Mouse (Mus musculus) ES-E14 (cell line): ENCODE measurements around the gene Nup35. TPM values are rescaled to one million over a fixed set of nuclear protein-coding genes. Genes with fewer than 3 reads are reported as not detected.
A peak's percentile ranks its signal among the peaks of the same experiment; 100 is the strongest.

ENCODE experiments used
- DNase-seq: peaks from one replicate; pipeline ENCODE4 v3.0.0-alpha.2; 2013; ENCODE audit warnings: low read depth, low spot score
- H3K27ac ChIP-seq: 2 replicates; pipeline ENCODE4 v1.5.1; 2012; ENCODE audit warnings: low read depth, mild to moderate bottlenecking, low read length, moderate library complexity, mixed read lengths; ENCODE audit not compliant: poor library complexity, insufficient read depth, severe bottlenecking
- H3K36me3 ChIP-seq: 2 replicates; pipeline ENCODE4 v1.6.1; 2012; ENCODE audit warnings: mild to moderate bottlenecking, low read length, moderate library complexity, mixed read lengths; ENCODE audit not compliant: control insufficient read depth, poor library complexity, insufficient read depth, severe bottlenecking
- H3K4me1 ChIP-seq, 2 experiments: fragments of 150-350 bp in 1 of 2; sonication (generic) in 1 of 2; 2 replicates each; pipeline ENCODE4 v1.6.1; 2012; ENCODE audit warnings: low read length in 2 of 2, mild to moderate bottlenecking in 1 of 2, mixed read lengths in 1 of 2; ENCODE audit not compliant: control insufficient read depth in 2 of 2, insufficient read depth in 2 of 2, poor library complexity in 1 of 2
- H3K4me3 ChIP-seq, 2 experiments: fragments of 150-350 bp in 1 of 2; sonication (generic) in 1 of 2; 2 replicates each; pipeline ENCODE4 v1.5.1; 2012; ENCODE audit warnings: low read length in 2 of 2, low read depth in 1 of 2, mild to moderate bottlenecking in 1 of 2, mixed read lengths in 1 of 2; ENCODE audit not compliant: insufficient read depth in 1 of 2, poor library complexity in 1 of 2, severe bottlenecking in 1 of 2
- H3K9ac ChIP-seq: 2 replicates; pipeline ENCODE4 v1.6.1; 2012; ENCODE audit warnings: low read depth, mild to moderate bottlenecking, low read length, mixed read lengths; ENCODE audit not compliant: poor library complexity, insufficient read depth, severe bottlenecking
- H3K9me3 ChIP-seq: fragments of 150-350 bp; sonication (generic); 2 replicates; pipeline ENCODE4 v1.6.1; 2012; ENCODE audit warnings: low read depth, mild to moderate bottlenecking, low read length; ENCODE audit not compliant: control insufficient read depth, insufficient read depth
- CHD2 ChIP-seq: IDR thresholded peaks from 2 replicates; pipeline ENCODE4 v1.6.1; 2014; ENCODE audit warnings: mild to moderate bottlenecking, low read depth, low read length, inconsistent platforms
- HCFC1 ChIP-seq: IDR thresholded peaks from 2 replicates; pipeline ENCODE4 v1.6.1; 2012; ENCODE audit warnings: low read length, inconsistent platforms, borderline replicate concordance; ENCODE audit not compliant: insufficient read depth
- MAFK ChIP-seq: IDR thresholded peaks from 2 replicates; pipeline ENCODE4 v1.6.1; 2014; ENCODE audit warnings: mild to moderate bottlenecking, low read depth, low read length, inconsistent platforms; ENCODE audit not compliant: insufficient read depth
- ZC3H11A ChIP-seq: IDR thresholded peaks from 2 replicates; pipeline ENCODE4 v1.6.1; 2012; ENCODE audit warnings: low read depth, mild to moderate bottlenecking, inconsistent platforms, low read length, borderline replicate concordance
- ZNF384 ChIP-seq: IDR thresholded peaks from 2 replicates; pipeline ENCODE4 v1.6.1; 2012; ENCODE audit warnings: low read depth, low read length, inconsistent platforms
- in situ Hi-C, 2 experiments: fragments of 600-800 bp; cut with MboI; formaldehyde crosslinking; loops; one replicate each; pipeline ENCODE4 v1.15.1; 2025; ENCODE audit warnings: low sequenced_read_pairs in 2 of 2, inconsistent platforms in 1 of 2; ENCODE audit not compliant: unreplicated experiment in 2 of 2
- total RNA-seq: library from RNA; depleted of rRNA; stranded (reverse); fragments of 300-350 nt; gene quantifications from 2 replicates; pipeline ENCODE4 v1.2.3, GENCODE M21; 2012; rRNA removed

The Nup35 gene
- total RNA-seq, 1 experiment: 55.8 TPM

DNA sequence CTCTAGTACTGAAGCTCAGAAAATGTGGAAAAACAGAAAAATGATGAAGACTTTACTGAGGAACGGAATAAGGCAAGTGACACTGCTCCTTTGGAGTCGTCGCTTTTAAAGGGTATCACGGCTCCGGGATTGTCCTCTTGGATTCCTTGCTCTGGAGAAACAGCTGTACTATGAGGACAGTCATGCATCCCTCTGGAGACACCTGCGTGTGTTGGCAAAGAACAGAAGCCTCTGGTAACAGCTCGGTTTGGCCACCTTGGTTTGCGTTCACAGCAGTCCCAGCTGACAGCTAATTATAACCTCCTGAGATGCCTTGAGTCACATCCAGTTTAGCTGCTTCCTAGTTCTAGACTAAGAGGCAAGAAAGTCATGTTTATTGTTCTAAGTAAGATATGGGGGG, 61.8 kb downstream of the Nup35 start:
- Histone ChIP-seq H3K9ac (no peak overlapping the region), H3K4me3 (no peak overlapping the region), H3K27ac (no peak overlapping the region), H3K36me3 (no peaks in the 10 kb centered on the region), H3K4me1 (no peaks in the 10 kb centered on the region), H3K9me3 (no peaks in the 10 kb centered on the region)
- no peak for DNase-seq
- in situ Hi-C loops: no loop called here
- TF ChIP-seq ZNF384 (no peak), MAFK (no peak), CHD2 (no peak), ZC3H11A (no peak), HCFC1 (no peak)

DNA sequence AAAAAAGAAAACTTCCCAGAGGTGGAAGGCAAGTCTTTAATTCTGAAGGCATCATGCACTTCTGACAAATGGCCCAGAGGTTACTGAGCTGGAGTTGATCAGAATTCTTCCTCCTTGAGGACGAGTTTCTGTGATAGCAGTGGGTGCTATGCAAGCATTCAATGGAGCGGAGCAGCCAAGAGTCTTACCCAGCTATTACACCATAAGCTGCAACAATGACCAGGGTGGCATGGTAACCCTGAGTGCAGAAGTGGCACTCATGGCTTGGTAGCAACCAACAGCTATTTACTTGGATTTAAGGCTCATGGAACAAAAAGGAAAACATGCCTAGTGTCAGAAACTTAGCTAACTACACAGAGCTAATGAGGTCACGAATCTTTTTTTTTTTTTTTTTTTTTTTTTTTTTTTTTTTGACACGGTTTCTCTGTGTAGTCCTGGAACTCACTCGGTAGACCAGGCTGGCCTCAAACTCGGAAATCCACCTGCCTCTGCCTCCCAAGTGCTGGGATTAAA, 66.7 kb downstream of the Nup35 start:
- TF ChIP-seq MAFK: no peak
- no peak for TF ChIP-seq ZC3H11A
- TF ChIP-seq ZNF384: peak; percentile 63
- in situ Hi-C loops: no loop called here

DNA sequence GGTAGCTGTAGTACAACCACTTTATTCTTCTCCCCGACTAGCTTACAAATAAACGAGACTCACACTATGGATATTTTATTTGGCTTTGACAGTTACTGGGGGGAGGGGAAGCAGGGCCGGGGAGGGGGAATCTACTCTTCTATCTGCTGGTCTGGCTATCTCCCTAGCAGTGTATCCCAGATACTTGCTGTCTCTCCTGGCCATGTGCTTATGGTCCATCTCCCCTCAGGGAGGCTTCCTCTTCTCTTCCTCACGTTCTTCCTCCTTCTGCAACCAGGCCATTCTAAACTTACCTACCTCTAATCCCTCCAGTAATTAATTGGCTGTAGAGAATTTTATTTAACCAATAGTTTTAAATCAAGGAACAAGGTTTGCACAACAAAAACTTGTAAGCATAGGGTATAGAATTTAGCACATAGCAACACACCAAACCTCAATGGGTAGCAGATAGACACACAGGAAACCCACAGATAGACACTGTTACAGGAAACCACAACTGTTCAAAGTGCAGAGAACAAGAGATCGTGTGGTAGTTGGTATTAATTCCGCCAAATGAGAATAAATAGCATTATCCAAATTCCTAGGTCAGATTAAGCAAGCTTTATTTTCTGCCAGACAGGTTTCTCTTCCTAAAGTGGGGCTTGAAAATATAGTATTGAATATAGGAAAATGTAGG, 67.5 kb downstream of the Nup35 start:
- Histone ChIP-seq H3K36me3 (no peaks in the 10 kb centered on the region), H3K4me3 (no peak overlapping the region), H3K27ac (no peak overlapping the region), H3K9me3 (no peaks in the 10 kb centered on the region), H3K4me1 (no peaks in the 10 kb centered on the region), H3K9ac (no peak overlapping the region)
- no peak for DNase-seq
- in situ Hi-C loops: no loop called here
- TF ChIP-seq HCFC1: no peak

More for the DNA sequence above, 66.7 kb downstream of the Nup35 start:
- Histone ChIP-seq H3K9me3 (no peaks in the 10 kb centered on the region), H3K36me3 (no peaks in the 10 kb centered on the region), H3K4me1 (no peaks in the 10 kb centered on the region), H3K4me3 (no peak overlapping the region), H3K9ac (no peak overlapping the region), H3K27ac (no peak overlapping the region)
- no peak for DNase-seq

DNA sequence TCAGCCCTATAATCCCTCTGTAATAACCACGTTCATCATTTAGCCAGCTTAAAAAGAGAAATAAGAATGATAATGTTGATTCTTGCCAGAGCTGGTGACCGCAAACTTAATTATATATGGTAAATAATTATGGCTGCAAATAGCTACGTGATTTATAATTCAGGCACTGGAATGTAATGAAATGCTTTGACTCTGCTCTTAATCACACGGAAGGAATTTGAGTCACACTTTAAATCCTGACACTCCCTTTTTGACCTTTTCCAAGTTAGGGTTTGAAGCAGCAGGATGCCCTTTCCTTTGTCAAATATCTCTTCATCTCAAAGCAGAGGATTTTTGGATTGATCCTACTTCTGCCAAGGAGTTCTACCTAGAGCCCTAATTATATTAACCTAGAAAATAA, 71.2 kb downstream of the Nup35 start:
- DNase-seq: no peak
- H3K4me3 ChIP-seq: no peak overlapping the region
- TF ChIP-seq CHD2 (no peak), ZNF384 (no peak), ZC3H11A (no peak), MAFK (no peak), HCFC1 (no peak)
- H3K4me1 ChIP-seq: no peaks in the 10 kb centered on the region
- no peak overlapping the region for H3K9ac ChIP-seq
- H3K27ac ChIP-seq: no peak overlapping the region
- H3K9me3 ChIP-seq: no peaks in the 10 kb centered on the region
- in situ Hi-C loops: no loop called here
- no peaks in the 10 kb centered on the region for H3K36me3 ChIP-seq

DNA sequence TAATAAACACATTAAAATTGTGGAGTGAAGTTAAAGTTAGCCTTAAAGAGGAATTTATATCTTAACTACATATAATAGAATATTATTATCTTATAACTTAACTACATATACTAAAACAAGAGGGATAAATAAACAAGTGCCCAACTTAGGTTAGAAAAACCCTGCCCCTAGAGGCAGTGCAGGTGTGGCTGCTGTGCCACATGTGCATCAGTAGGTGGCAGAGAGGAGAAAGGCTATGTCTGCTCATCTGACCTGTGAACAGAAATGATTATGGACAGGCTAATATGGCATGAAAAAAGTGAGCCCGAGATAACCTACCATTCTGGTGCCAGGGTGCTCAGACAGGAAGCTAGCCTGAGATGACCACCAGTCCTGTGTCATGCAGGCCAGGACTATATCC, 90.4 kb downstream of the Nup35 start:
- TF ChIP-seq MAFK (no peak), HCFC1 (no peak), CHD2 (no peak), ZC3H11A (no peak), ZNF384 (no peak)
- Histone ChIP-seq H3K4me3 (no peak overlapping the region), H3K9me3 (no peaks in the 10 kb centered on the region), H3K36me3 (no peaks in the 10 kb centered on the region), H3K27ac (no peak overlapping the region), H3K4me1 (no peaks in the 10 kb centered on the region), H3K9ac (no peak overlapping the region)
- no peak for DNase-seq
- in situ Hi-C loops: no loop called here

Other genes with a start within 250 kb of the Nup35 start
- gene Frzb, start 169.6 kb upstream of the Nup35 start, total RNA-seq: 0.11 and 0.98 TPM in 2 replicates
- 50.3 and 62.6 TPM in 2 replicates for gene Nckap1, start 35.9 kb upstream of the Nup35 start, total RNA-seq
- gene Dusp19, start 191 bp upstream of the Nup35 start, total RNA-seq: 7.3 TPM in 2 replicates